Mouse (Mus musculus): ENCODE results near the gene Nup50.

GRCm38 (mm10) chr15:84934901-84935300, 11.7 kb downstream of the Nup50 start:
- no peak for TF ChIP-seq CTCF (IDR thresholded peaks at IDR 0.05; ENCODE audit: low read depth, low read length)
- no peak for TF ChIP-seq POLR2AphosphoS5 (IDR thresholded peaks at IDR 0.05; ENCODE audit: insufficient replicate concordance, low read depth, low read length)

All from G1E (cell line).